Mouse (Mus musculus) liver, adult 2 months (tissue): ENCODE results near the gene Cdkl2. TPM values are rescaled to one million over a fixed set of nuclear protein-coding genes. Genes with fewer than 3 reads are reported as not detected.

Source experiments
- DNase-seq: peaks from one replicate; pipeline ENCODE4 v3.0.0-alpha.2; 2011; ENCODE audit warnings: low read depth, low spot score; ENCODE audit errors: extremely low read depth
- H3K27ac ChIP-seq: fragments of 200-500 bp; replicated peaks from 2 replicates; pipeline ENCODE4 v1.5.1; 2012; ENCODE audit warnings: low read depth, mild to moderate bottlenecking, control low read depth, inconsistent platforms, low read length; ENCODE audit not compliant: insufficient read depth
- H3K27me3 ChIP-seq: fragments of 200-500 bp; 2 replicates; pipeline ENCODE4 v1.6.1; 2012; ENCODE audit warnings: mild to moderate bottlenecking, moderate library complexity, low read length, inconsistent platforms; ENCODE audit not compliant: control insufficient read depth, insufficient read depth
- H3K36me3 ChIP-seq: fragments of 200-500 bp; 2 replicates; pipeline ENCODE4 v1.6.1; 2012; ENCODE audit warnings: low read length, inconsistent platforms; ENCODE audit not compliant: control insufficient read depth, insufficient read depth
- H3K4me1 ChIP-seq: fragments of 200-500 bp; 2 replicates; pipeline ENCODE4 v1.6.1; 2011; ENCODE audit warnings: low read length; ENCODE audit not compliant: control insufficient read depth, insufficient read depth
- H3K4me3 ChIP-seq: fragments of 200-500 bp; 2 replicates; pipeline ENCODE4 v1.5.1; 2011; ENCODE audit warnings: low read depth, mild to moderate bottlenecking, control low read depth, low read length, moderate library complexity; ENCODE audit not compliant: insufficient read depth
- H3K79me2 ChIP-seq: fragments of 200-500 bp; 2 replicates; pipeline ENCODE4 v1.6.1; 2012; ENCODE audit warnings: inconsistent platforms, mild to moderate bottlenecking, low read length, moderate library complexity; ENCODE audit not compliant: control insufficient read depth, insufficient read depth
- H3K9ac ChIP-seq: fragments of 200-500 bp; 2 replicates; pipeline ENCODE4 v1.6.1; 2012; ENCODE audit warnings: low read depth, mild to moderate bottlenecking, control low read depth, inconsistent platforms, low read length
- CTCF ChIP-seq: fragments of 200-500 bp; IDR thresholded peaks from 2 replicates; pipeline ENCODE4 v1.5.1; 2011; ENCODE audit warnings: low read depth, low read length, control low read depth
- POLR2A ChIP-seq: fragments of 200-500 bp; IDR thresholded peaks from 2 replicates; pipeline ENCODE4 v1.6.1; 2011; ENCODE audit warnings: low read length, control low read depth; ENCODE audit not compliant: insufficient read depth; ENCODE audit errors: extremely low read depth
- WGBS: fragments of 180-500 bp; shearing (Covaris S2); methylation state at CpG from one replicate; pipeline ENCODE4 v1.1.7; 2018; 5-methylcytosine and 5-hydroxymethylcytosine counted together
- polyA plus RNA-seq: library from polyadenylated mRNA; depleted of rRNA; stranded (reverse); fragments of >200 nt; gene quantifications from 2 replicates; pipeline ENCODE4 v1.2.3, GENCODE M21; 2012; rRNA removed
- total RNA-seq: library from RNA; depleted of rRNA; stranded (reverse); fragments of >200 nt; gene quantifications from 2 replicates; pipeline ENCODE4 v1.2.3, GENCODE M21; 2014; rRNA removed

Gene Cdkl2
- total RNA-seq (2.9 and 3.7 TPM in 2 replicates), polyA plus RNA-seq (0.66 and 0.69 TPM in 2 replicates)

- no peak for DNase-seq
- TF ChIP-seq CTCF (no peak), POLR2A (no peak)
- WGBS: 88% methylated on average over 4 of the region's 4 CpGs
- Histone ChIP-seq H3K27me3 (no peaks in the 10 kb centered on the region), H3K4me3 (peak within 1 kb of the TSS; percentile 75), H3K36me3 (no peaks in the 10 kb centered on the region; the same call in 1 of the 2 replicates), H3K4me1 (no peaks in the 10 kb centered on the region; the same call in 1 of the 2 replicates), H3K9ac (peak within 1 kb of the TSS; percentile 74), H3K27ac (peak within 1 kb of the TSS; percentile 83), H3K79me2 (no peaks in the 10 kb centered on the region)
Observed at GRCm38 (mm10) chr5:92043783-92044182, at the start of gene Cdkl2. Gene Cdkl2 (minus strand): TSS chr5:92043883.

DNA sequence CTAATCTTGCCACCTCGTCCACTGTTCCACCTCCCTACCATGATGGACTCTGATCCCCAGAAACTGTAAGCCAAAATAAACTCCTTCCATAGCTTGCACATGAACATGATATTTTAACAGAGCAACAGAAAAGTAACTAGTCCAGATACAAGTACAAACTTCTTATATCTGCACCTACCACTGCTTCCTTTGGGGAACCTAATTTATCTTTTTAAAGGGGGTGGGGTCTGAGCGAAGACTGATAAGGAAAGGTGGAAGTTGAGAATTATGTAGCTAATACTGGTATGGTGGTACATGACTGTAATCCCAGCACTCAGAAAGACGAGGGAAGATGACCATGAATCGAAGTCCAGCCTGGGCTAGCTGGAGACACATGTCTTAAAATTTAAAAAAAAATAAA, 43.8 kb upstream of the Cdkl2 start:
- Histone ChIP-seq H3K27me3 (no peaks in the 10 kb centered on the region), H3K27ac (no peak overlapping the region), H3K36me3 (no peaks in the 10 kb centered on the region), H3K4me1 (peaks cover 8% of the 10 kb centered on the region), H3K4me3 (no peak overlapping the region), H3K9ac (no peak overlapping the region), H3K79me2 (peaks cover 8% of the 10 kb centered on the region; the same call in 1 of the 2 replicates)
- WGBS: 79% methylated on average over 4 of the region's 4 CpGs
- DNase-seq: peak; percentile 73
- TF ChIP-seq CTCF (no peak), POLR2A (no peak)

DNA sequence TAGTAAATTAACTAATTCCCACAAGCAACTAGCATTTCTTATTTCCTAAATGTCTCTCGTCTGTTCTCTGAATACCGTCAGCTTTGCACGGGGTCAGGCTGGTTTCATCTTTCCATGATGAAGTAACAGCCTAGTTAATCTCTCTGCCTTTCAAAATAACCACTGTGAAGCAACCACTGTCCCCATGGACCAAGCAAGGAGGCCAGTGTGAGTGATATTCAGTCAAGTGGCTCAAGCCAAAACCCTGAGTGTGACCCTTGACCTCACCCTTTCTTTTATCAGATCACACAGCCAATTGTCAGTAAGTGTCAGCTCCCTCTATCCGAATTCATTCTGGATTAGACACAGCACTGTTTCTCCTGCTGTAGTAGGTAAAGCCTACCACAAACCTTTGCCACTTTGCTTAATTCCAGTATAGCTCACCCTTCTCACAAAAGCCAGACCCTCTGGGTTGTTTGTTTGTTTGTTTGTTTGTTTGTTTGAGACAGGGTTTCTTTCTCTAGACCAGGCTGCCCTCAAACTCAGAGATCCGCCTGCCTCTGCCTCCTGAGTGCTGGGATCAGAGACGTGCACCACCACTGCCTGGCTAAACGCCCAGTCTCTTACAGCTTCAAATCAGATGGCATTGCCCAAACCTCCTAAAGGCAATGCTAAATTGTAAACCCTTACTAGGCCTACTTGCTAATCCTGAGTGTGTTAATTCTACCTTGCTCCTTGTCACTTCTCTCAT, 42.3 kb upstream of the Cdkl2 start:
- TF ChIP-seq CTCF (no peak), POLR2A (no peak)
- Histone ChIP-seq H3K27ac (peak overlapping the region; percentile 61), H3K9ac (no peak overlapping the region), H3K27me3 (no peaks in the 10 kb centered on the region), H3K4me1 (peaks cover 17% of the 10 kb centered on the region), H3K36me3 (no peaks in the 10 kb centered on the region), H3K79me2 (peaks cover 16% of the 10 kb centered on the region; the same call in 1 of the 2 replicates), H3K4me3 (no peak overlapping the region)
- DNase-seq: peak; percentile 94
- WGBS: 42% methylated on average over 7 of the region's 7 CpGs

DNA sequence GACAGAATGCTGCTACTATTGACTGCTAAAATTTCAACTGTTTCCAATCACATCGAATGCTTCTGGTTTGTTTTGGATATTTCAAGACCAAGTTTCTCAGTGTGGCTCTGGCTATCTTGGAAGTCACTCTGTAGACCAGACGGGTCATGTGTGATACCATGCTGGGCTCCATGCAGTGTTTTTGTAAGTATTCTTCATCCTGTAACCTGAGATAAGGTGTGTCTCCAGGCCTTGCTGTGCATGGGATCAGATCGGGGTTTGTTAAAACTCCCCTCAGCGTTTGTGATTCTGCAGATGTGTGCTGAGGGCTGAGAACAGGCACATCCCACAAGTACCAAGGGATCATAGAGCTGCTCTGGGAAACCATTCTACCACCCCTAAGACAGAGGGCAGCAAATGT, 41.6 kb upstream of the Cdkl2 start:
- peaks cover 22% of the 10 kb centered on the region for H3K4me1 ChIP-seq
- no peaks in the 10 kb centered on the region for H3K27me3 ChIP-seq
- TF ChIP-seq CTCF (no peak), POLR2A (no peak)
- WGBS: 75% methylated on average over 4 of the region's 4 CpGs
- H3K27ac ChIP-seq: peak overlapping the region; percentile 76
- no peak for DNase-seq
- H3K4me3 ChIP-seq: no peak overlapping the region
- H3K36me3 ChIP-seq: no peaks in the 10 kb centered on the region
- H3K79me2 ChIP-seq: peaks cover 20% of the 10 kb centered on the region; the same call in 1 of the 2 replicates
- no peak overlapping the region for H3K9ac ChIP-seq

DNA sequence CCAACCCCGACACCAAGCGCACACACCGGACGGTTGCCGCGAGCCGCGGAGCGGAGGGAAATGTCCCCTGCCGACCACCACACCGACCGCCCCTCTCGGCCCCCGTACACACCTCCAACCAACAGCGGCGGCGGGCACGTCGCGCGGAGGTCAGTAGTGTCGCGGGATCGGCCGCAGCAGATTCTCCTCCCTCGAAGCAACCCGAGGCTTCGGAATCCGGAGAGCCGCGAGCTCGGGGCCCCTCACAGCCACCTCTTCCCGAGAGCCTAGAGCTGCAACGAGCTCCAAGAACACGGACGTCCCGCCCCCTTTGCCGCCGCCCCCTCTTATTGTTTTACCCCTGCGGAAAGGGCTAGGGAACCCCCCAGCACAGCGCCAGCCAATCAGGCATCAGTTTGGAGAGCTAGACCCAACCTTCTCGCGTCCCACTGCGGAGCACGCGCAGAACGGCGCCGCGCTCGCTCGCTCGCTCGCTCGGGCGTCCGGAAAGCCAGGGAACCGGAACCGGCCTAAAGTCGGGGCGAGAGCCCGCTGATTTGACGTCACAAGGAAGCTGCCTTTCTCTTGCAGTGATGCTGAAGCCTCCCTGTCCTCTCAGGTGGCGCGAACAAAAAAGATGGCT, 39.8 kb upstream of the Cdkl2 start, which contains the start of gene G3bp2:
TSS of gene G3bp2 (minus strand) at position 303 of the 622 bp plus-strand sequence.
- H3K4me1 ChIP-seq: peaks cover 28% of the 10 kb centered on the region
- H3K9ac ChIP-seq: peak within 1 kb of the TSS; percentile 84
- peak within 1 kb of the TSS; percentile 77 for H3K4me3 ChIP-seq
- peak within 1 kb of the TSS; percentile 70 for H3K27ac ChIP-seq
- DNase-seq: peak; percentile 92
- H3K27me3 ChIP-seq: no peaks in the 10 kb centered on the region
- TF ChIP-seq CTCF: no peak
- TF ChIP-seq POLR2A: peak; percentile 88
- peaks cover 25% of the 10 kb centered on the region; the same call in 1 of the 2 replicates for H3K79me2 ChIP-seq
- WGBS: under 1% methylated on average over 65 of the region's 65 CpGs
- no peaks in the 10 kb centered on the region for H3K36me3 ChIP-seq
